Mouse (Mus musculus) intestine, postnatal 0 days (tissue): ENCODE measurements around the gene Rem2. TPM values are rescaled to one million over a fixed set of nuclear protein-coding genes. Genes with fewer than 3 reads are reported as not detected.

ENCODE experiments used
- ATAC-seq: fragments of 200-750 bp; cut with Nextera tagmentation; 2 replicates; pipeline ENCODE4 v1.8.0; 2017; ENCODE audit warnings: mild to moderate bottlenecking, moderate TSS enrichment, moderate library complexity
- H3K27ac ChIP-seq: fragments of 300-500 bp; sonication (generic); 2 replicates; pipeline ENCODE4 v1.5.1; 2014; ENCODE audit warnings: mild to moderate bottlenecking, low read depth, low read length, moderate library complexity
- H3K27me3 ChIP-seq: fragments of 300-500 bp; sonication (generic); replicated peaks from 2 replicates; pipeline ENCODE4 v1.6.1; 2014; ENCODE audit warnings: low read length, mixed read lengths; ENCODE audit not compliant: control insufficient read depth, insufficient read depth
- H3K36me3 ChIP-seq: fragments of 300-500 bp; sonication (generic); 2 replicates; pipeline ENCODE4 v1.6.1; 2014; ENCODE audit warnings: mild to moderate bottlenecking, moderate library complexity; ENCODE audit not compliant: control insufficient read depth, insufficient read depth
- H3K4me1 ChIP-seq: fragments of 300-500 bp; sonication (generic); replicated peaks from 2 replicates; pipeline ENCODE4 v1.6.1; 2014; ENCODE audit warnings: antibody characterized with exemption, low read length, mixed read lengths; ENCODE audit not compliant: control insufficient read depth, insufficient read depth
- H3K4me2 ChIP-seq: fragments of 300-500 bp; sonication (generic); replicated peaks from 2 replicates; pipeline ENCODE4 v1.6.1; 2014; ENCODE audit warnings: low read depth, mild to moderate bottlenecking, moderate library complexity
- H3K4me3 ChIP-seq: fragments of 300-500 bp; sonication (generic); 2 replicates; pipeline ENCODE4 v1.5.1; 2014; ENCODE audit warnings: low read depth, low read length
- H3K9ac ChIP-seq: fragments of 300-500 bp; sonication (generic); 2 replicates; pipeline ENCODE4 v1.6.1; 2014; ENCODE audit warnings: mild to moderate bottlenecking, low read depth, low read length
- H3K9me3 ChIP-seq: fragments of 300-500 bp; sonication (generic); 2 replicates; pipeline ENCODE4 v1.6.1; 2016; ENCODE audit warnings: mixed run types; ENCODE audit not compliant: control insufficient read depth
- CTCF ChIP-seq: sonication (generic); IDR thresholded peaks from 2 replicates; pipeline ENCODE4 v1.5.1; 2016; ENCODE audit warnings: low read depth, mild to moderate bottlenecking, control low read depth, antibody characterized with exemption, moderate library complexity
- WGBS: fragments of 180-500 bp; shearing (Covaris S2); extraction: QIAGEN DNeasy Blood & Tissue Kit; methylation state at CpG from one replicate; pipeline ENCODE4 v1.1.7; 2014; 5-methylcytosine and 5-hydroxymethylcytosine counted together
- polyA plus RNA-seq: library from polyadenylated mRNA; unstranded; fragments of >200 nt; fragmentation: Nextera tagmentation; extraction: Ambion mirVana; gene quantifications from 2 replicates; pipeline ENCODE4 v1.2.1, GENCODE M21; 2015

The Rem2 gene
- polyA plus RNA-seq, 1 experiment from 2014 or later = 0.78 TPM

DNA sequence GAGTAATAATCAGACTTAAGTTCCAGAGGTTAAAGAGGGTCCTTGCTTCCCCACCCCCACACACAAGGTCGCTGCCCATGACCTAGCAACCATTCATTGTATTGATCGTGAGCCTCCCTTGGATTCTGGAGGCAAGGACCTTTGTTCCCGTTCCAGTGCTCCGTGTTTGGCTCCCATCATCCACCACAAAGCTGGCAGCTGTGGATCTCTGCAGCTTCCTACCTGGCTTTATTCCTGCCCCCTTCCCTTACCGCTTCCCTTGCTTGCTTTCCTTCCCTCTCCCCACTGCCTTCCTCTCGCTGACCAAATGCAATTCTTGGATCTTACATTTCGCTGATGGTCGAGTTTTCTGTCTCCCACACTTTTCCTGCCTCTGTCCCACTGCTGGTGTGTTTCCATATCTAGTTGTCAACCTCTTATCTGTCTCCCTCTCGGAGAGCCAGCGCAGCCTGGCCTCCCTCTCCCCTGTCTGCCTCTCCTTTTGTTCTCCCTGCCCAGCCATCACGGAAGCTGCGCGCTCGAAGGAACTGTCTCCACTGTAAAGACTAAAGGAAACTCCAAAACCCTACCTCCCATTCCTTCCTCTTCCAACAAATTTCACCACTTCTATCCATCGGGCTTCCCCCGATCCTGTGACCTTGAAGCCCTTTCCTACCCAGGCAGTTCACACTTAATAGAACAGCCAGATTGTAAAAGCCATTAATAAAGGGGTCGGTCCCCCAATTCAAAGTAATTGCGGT is 45.3 kb upstream of the Rem2 start:
- no peak for ATAC-seq
- Histone ChIP-seq H3K27me3 (no peaks in the 10 kb centered on the region), H3K9me3 (no peaks in the 10 kb centered on the region), H3K36me3 (peaks cover 4% of the 10 kb centered on the region), H3K9ac (peak overlapping the region; percentile 91), H3K4me3 (peak overlapping the region; percentile 85), H3K27ac (peak overlapping the region; percentile 92), H3K4me1 (peaks cover 6% of the 10 kb centered on the region), H3K4me2 (peak overlapping the region; percentile 94)
- TF ChIP-seq CTCF = no peak
- WGBS = 6% methylated on average over 18 of the region's 18 CpGs

DNA sequence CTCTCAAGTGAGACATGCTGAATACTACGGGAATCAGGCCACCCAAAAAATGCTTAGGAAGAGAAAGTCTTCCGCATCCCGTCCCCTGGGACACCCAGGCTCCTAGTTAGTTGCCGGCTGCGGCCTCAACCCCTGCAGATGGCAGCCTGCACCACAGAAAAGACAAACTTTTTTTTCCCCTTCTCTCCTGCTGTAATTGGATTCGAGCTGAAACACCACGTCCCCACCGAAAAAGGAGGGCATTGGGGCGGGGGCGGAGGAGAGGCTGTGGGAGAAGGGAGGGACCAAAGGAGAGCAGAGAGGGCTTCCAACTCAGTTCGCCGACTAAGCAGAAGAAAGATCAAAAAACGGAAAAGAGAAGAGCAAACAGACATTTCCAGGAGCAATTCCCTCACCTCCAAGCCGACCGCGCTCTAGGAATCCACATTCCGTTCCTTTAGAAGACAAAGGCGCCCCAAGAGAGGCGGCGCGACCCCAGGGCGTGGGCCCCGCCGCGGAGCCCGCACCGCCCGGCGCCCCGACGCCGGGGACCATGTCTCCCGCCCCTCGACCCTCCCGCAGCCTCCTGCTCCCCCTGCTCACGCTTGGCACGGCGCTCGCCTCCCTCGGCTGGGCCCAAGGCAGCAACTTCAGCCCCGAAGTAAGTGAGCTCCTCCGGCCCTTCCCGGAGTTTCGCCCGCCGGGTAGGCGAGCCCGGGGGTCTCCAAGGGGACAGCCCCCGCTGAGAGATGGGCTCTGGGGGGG is 44.4 kb upstream of the Rem2 start, which contains the start of gene Mmp14:
Gene Mmp14 (plus strand): TSS at position 279 of the 744 bp plus-strand sequence.
- Histone ChIP-seq H3K9ac (peak within 1 kb of the TSS; percentile 91), H3K27ac (peak within 1 kb of the TSS; percentile 92), H3K9me3 (no peaks in the 10 kb centered on the region), H3K27me3 (no peaks in the 10 kb centered on the region), H3K36me3 (peaks cover 14% of the 10 kb centered on the region), H3K4me1 (peaks cover 6% of the 10 kb centered on the region), H3K4me2 (peak within 1 kb of the TSS; percentile 94), H3K4me3 (peak within 1 kb of the TSS; percentile 85)
- peak; percentile 61 for TF ChIP-seq CTCF
- WGBS = 1% methylated on average over 47 of the region's 49 CpGs
- ATAC-seq = no peak

DNA sequence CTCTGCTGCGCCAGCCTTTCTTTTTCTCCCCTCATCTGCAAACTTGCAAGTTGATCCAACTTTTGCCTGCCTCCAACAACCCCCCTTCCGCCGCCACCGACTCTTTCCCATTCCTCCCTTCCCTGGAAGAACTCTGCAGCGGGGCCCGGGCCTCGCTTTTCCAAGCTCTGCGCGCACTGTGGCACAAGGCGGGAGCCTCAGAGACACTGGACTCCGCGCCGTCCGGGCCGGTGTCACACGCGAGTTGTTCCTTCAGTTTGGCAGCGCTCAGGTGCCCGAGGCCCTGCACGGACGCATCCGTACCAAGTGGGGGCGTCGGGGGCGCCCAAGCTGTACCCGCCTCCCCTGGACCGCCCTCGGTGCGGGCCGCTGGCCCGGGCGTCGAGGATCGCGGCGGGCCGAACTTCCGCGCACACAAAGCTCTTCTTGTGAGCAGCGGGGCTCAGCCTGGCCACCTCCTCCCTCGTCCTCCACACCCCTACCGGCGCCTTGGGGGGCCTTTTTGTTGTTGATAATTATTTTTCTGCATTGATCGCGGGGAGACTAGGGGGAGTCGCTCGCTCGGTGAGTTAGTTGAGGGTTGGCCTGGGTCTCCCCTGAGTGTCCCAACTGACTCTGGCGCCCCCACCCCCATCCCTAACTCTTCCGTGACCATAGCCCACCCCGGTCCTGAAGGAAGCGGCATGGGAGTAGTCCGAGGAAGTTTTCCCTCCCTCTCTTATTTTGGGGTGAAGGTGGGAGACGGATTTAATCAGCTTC is 43.6 kb upstream of the Rem2 start:
- peaks cover 6% of the 10 kb centered on the region for H3K4me1 ChIP-seq
- peak overlapping the region; percentile 91 for H3K9ac ChIP-seq
- ATAC-seq = peak; percentile 19
- peak overlapping the region; percentile 94 for H3K4me2 ChIP-seq
- peaks cover 16% of the 10 kb centered on the region for H3K36me3 ChIP-seq
- TF ChIP-seq CTCF = peak; percentile 45; the same call in 1 of the 2 replicates
- H3K9me3 ChIP-seq = no peaks in the 10 kb centered on the region
- no peaks in the 10 kb centered on the region for H3K27me3 ChIP-seq
- H3K27ac ChIP-seq = peak overlapping the region; percentile 92
- peak overlapping the region; percentile 85 for H3K4me3 ChIP-seq
- 3% methylated on average over 54 of the region's 54 CpGs for WGBS

DNA sequence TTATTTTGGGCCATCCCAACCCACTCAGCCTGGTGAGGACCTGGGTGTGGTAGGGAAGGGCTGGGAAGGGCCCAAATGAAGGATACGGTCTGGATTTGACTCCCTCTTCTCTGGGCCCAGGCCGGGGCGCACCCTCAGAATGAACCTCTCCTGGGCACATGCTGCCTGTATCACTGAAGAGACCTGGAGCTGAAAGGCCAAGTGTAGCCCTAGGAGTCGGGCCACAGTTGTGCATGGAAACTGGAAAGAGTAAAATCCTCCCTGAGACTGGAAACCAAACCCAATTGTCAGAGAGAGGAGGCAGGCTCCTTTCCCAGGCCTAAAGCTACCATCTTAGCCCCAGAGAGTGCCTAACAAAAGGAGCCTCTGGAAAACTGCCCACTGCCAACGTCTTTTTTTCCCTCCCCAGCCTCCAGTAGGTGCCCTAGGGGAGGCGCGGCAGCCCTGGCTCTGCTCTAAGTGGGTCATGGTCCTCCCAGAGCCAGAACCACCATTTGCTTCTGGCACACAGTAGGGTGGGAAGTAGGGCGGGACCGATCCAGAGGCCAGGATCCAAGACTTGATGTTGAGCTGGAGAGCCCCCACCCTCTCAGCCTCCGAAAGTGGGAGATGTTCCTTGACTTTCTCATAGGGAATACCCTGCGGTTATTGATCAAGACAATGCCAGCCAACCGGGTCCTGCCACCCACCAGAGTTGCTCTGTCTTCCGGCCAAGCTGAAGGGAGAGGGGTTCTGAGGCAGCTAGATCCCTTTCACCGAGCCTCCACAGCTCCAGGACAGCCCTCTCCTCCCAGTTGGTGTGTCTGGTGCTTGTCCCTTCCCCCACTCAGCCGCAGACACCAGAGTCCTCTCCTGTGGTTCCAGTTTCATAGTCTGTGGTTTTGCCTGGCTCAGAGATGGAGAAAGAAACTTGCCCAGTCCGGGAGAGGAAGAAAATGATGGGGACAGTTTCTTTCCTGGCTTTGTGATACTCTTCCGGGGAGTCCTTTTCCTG is 42.8 kb upstream of the Rem2 start:
- Histone ChIP-seq H3K4me1 (peaks cover 6% of the 10 kb centered on the region), H3K36me3 (peaks cover 18% of the 10 kb centered on the region), H3K9ac (peak overlapping the region; percentile 91), H3K4me3 (peak overlapping the region; percentile 85), H3K27me3 (no peaks in the 10 kb centered on the region), H3K9me3 (no peaks in the 10 kb centered on the region), H3K4me2 (peak overlapping the region; percentile 94), H3K27ac (peak overlapping the region; percentile 92)
- TF ChIP-seq CTCF = no peak
- ATAC-seq = no peak; the same call in 1 of the 2 replicates
- WGBS = 29% methylated on average over 15 of the region's 17 CpGs

DNA sequence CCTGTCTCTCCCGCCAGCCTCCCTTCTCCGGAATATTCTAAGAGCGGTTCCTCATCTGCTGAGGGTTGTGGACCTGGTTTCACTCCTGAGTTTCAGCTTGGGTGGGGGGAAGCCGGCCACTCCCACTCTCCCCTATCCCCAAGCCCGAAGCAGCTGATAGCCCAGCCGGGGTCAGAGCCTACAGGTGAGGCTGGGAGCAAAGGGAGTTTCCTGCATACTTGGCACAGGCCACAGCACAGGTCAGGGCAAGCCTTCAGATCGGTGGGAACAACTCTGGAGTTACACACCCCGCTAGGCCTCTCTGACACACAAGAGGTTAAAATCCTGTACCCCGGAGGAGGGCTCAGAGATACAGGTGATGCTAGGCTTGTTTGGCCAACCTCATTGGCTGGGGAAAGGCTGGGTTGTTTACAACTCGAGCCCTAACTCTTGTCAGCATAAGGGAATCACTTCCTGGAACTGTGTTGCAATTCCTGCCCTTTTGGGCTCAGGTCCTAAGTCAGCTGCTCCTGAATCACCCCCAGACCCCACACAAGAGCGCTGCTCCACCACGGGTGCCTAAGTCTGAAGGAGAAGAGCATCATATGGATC is 41.9 kb upstream of the Rem2 start:
- 39% methylated on average over 12 of the region's 12 CpGs for WGBS
- Histone ChIP-seq H3K9me3 (no peaks in the 10 kb centered on the region), H3K36me3 (peaks cover 27% of the 10 kb centered on the region), H3K4me2 (peak overlapping the region; percentile 94), H3K4me3 (peak overlapping the region; percentile 85), H3K9ac (no peak overlapping the region), H3K27ac (peak overlapping the region; percentile 92), H3K4me1 (peaks cover 6% of the 10 kb centered on the region), H3K27me3 (no peaks in the 10 kb centered on the region)
- no peak for TF ChIP-seq CTCF
- ATAC-seq = peak; percentile 51
